Mouse (Mus musculus): Measurements from ENCODE around the gene Avp.
"Not testable (repeated sequence)": the region's sequence is repeated elsewhere in the genome, so short reads cannot be mapped to it uniquely, and the experiment has no call there.

The Avp gene

GRCm38 (mm10) chr2:130577021-130577420, 5.3 kb downstream of the Avp start:
- in situ Hi-C loops (cut with MboI; ENCODE audit: low pct_unique_long_range_greater_than_20kb in 1 of 2, low sequenced_read_pairs in 2 of 2, unreplicated experiment in 1 of 2): no loop called here

- in situ Hi-C loops (cut with MboI; ENCODE audit: low pct_unique_long_range_greater_than_20kb in 1 of 2, low sequenced_read_pairs in 2 of 2, unreplicated experiment in 1 of 2): not testable (repeated sequence)
These were observed 5.8 kb downstream of the Avp start for GRCm38 (mm10) chr2:130576564-130576963.

GRCm38 (mm10) chr2:130575873-130576272, 6.5 kb downstream of the Avp start, which contains the start of gene Oxt:
TSS of gene Oxt (plus strand) at chr2:130576173.
- in situ Hi-C loops (cut with MboI; ENCODE audit: low pct_unique_long_range_greater_than_20kb in 1 of 2, low sequenced_read_pairs in 2 of 2, unreplicated experiment in 1 of 2): no loop called here

GRCm38 (mm10) chr2:130574960-130575359, 7.4 kb downstream of the Avp start:
- in situ Hi-C loops (cut with MboI; ENCODE audit: low pct_unique_long_range_greater_than_20kb in 1 of 2, low sequenced_read_pairs in 2 of 2, unreplicated experiment in 1 of 2): no loop called here

GRCm38 (mm10) chr2:130569926-130570325, 12.4 kb downstream of the Avp start:
- in situ Hi-C loops (cut with MboI; ENCODE audit: low pct_unique_long_range_greater_than_20kb in 1 of 2, low sequenced_read_pairs in 2 of 2, unreplicated experiment in 1 of 2): no loop called here

GRCm38 (mm10) chr2:130568921-130569320, 13.4 kb downstream of the Avp start:
- in situ Hi-C loops (cut with MboI; ENCODE audit: low pct_unique_long_range_greater_than_20kb in 1 of 2, low sequenced_read_pairs in 2 of 2, unreplicated experiment in 1 of 2): no loop called here

- in situ Hi-C loops (cut with MboI; ENCODE audit: low pct_unique_long_range_greater_than_20kb in 1 of 2, low sequenced_read_pairs in 2 of 2, unreplicated experiment in 1 of 2): no loop called here
These were observed 17.4 kb downstream of the Avp start for GRCm38 (mm10) chr2:130564983-130565382.

- in situ Hi-C loops (cut with MboI; ENCODE audit: low pct_unique_long_range_greater_than_20kb in 1 of 2, low sequenced_read_pairs in 2 of 2, unreplicated experiment in 1 of 2): no loop called here
These were observed 18.3 kb downstream of the Avp start for GRCm38 (mm10) chr2:130564063-130564462.

- in situ Hi-C loops (cut with MboI; ENCODE audit: low pct_unique_long_range_greater_than_20kb in 1 of 2, low sequenced_read_pairs in 2 of 2, unreplicated experiment in 1 of 2): no loop called here
These were observed 18.9 kb downstream of the Avp start, which contains the start of gene Mrps26 for GRCm38 (mm10) chr2:130563212-130564055. TSS of gene Mrps26 (plus strand) at chr2:130563742.

- in situ Hi-C loops (cut with MboI; ENCODE audit: low pct_unique_long_range_greater_than_20kb in 1 of 2, low sequenced_read_pairs in 2 of 2, unreplicated experiment in 1 of 2): no loop called here
These were observed 24.3 kb downstream of the Avp start for GRCm38 (mm10) chr2:130558015-130558414.

- in situ Hi-C loops (cut with MboI; ENCODE audit: low pct_unique_long_range_greater_than_20kb in 1 of 2, low sequenced_read_pairs in 2 of 2, unreplicated experiment in 1 of 2): no loop called here
These were observed 24.9 kb downstream of the Avp start for GRCm38 (mm10) chr2:130557462-130557861.

GRCm38 (mm10) chr2:130556292-130556691, 26.1 kb downstream of the Avp start:
- in situ Hi-C loops (cut with MboI; ENCODE audit: low pct_unique_long_range_greater_than_20kb in 1 of 2, low sequenced_read_pairs in 2 of 2, unreplicated experiment in 1 of 2): no loop called here

GRCm38 (mm10) chr2:130554841-130555240, 27.5 kb downstream of the Avp start:
- in situ Hi-C loops (cut with MboI; ENCODE audit: low pct_unique_long_range_greater_than_20kb in 1 of 2, low sequenced_read_pairs in 2 of 2, unreplicated experiment in 1 of 2): no loop called here

- in situ Hi-C loops (cut with MboI; ENCODE audit: low pct_unique_long_range_greater_than_20kb in 1 of 2, low sequenced_read_pairs in 2 of 2, unreplicated experiment in 1 of 2): no loop called here
These were observed 35.4 kb downstream of the Avp start for GRCm38 (mm10) chr2:130546957-130547356.

GRCm38 (mm10) chr2:130540266-130540665, 42.1 kb downstream of the Avp start:
- in situ Hi-C loops (cut with MboI; ENCODE audit: low pct_unique_long_range_greater_than_20kb in 1 of 2, low sequenced_read_pairs in 2 of 2, unreplicated experiment in 1 of 2): no loop called here

- in situ Hi-C loops (cut with MboI; ENCODE audit: low pct_unique_long_range_greater_than_20kb in 1 of 2, low sequenced_read_pairs in 2 of 2, unreplicated experiment in 1 of 2): no loop called here
These were observed 43.3 kb downstream of the Avp start for GRCm38 (mm10) chr2:130538876-130539546.

- in situ Hi-C loops (cut with MboI; ENCODE audit: low pct_unique_long_range_greater_than_20kb in 1 of 2, low sequenced_read_pairs in 2 of 2, unreplicated experiment in 1 of 2): no loop called here
These were observed 45.5 kb downstream of the Avp start for GRCm38 (mm10) chr2:130536890-130537289.

- in situ Hi-C loops (cut with MboI; ENCODE audit: low pct_unique_long_range_greater_than_20kb in 1 of 2, low sequenced_read_pairs in 2 of 2, unreplicated experiment in 1 of 2): no loop called here
These were observed 47.3 kb downstream of the Avp start for GRCm38 (mm10) chr2:130535017-130535416.

- in situ Hi-C loops (cut with MboI; ENCODE audit: low pct_unique_long_range_greater_than_20kb in 1 of 2, low sequenced_read_pairs in 2 of 2, unreplicated experiment in 1 of 2): no loop called here
These were observed 50.2 kb downstream of the Avp start for GRCm38 (mm10) chr2:130532201-130532600.
